Mouse (Mus musculus) forebrain, embryonic 10.5 days (tissue): ENCODE data around the gene Pgap3. TPM values are rescaled to one million over a fixed set of nuclear protein-coding genes. Genes with fewer than 3 reads are reported as not detected.

Experiments used
- DNase-seq: peaks from one replicate; pipeline ENCODE4 v3.0.0-alpha.2; 2017; ENCODE audit warnings: low spot score; ENCODE audit errors: extremely low spot score
- H3K27ac ChIP-seq: fragments of 300-500 bp; sonication (generic); 2 replicates; pipeline ENCODE4 v1.5.1; 2016; ENCODE audit warnings: mild to moderate bottlenecking
- H3K27me3 ChIP-seq: fragments of 300-500 bp; sonication (generic); 2 replicates; pipeline ENCODE4 v1.6.1; 2016; ENCODE audit warnings: mild to moderate bottlenecking; ENCODE audit not compliant: poor library complexity, severe bottlenecking
- H3K36me3 ChIP-seq: fragments of 300-500 bp; sonication (generic); replicated peaks from 2 replicates; pipeline ENCODE4 v1.6.1; 2016; ENCODE audit warnings: mild to moderate bottlenecking, moderate library complexity
- H3K4me1 ChIP-seq: fragments of 300-500 bp; sonication (generic); 2 replicates; pipeline ENCODE4 v1.6.1; 2016
- H3K4me3 ChIP-seq: fragments of 300-500 bp; sonication (generic); 2 replicates; pipeline ENCODE4 v1.5.1; 2016; ENCODE audit warnings: mild to moderate bottlenecking, moderate library complexity
- H3K9me3 ChIP-seq: fragments of 300-500 bp; sonication (generic); 2 replicates; pipeline ENCODE4 v1.6.1; 2016; ENCODE audit warnings: mild to moderate bottlenecking, moderate library complexity
- WGBS: fragments of 180-500 bp; shearing (Covaris S2); methylation state at CpG from one replicate; pipeline ENCODE4 v1.1.7; 2016; 5-methylcytosine and 5-hydroxymethylcytosine counted together
- polyA plus RNA-seq: library from polyadenylated mRNA; unstranded; fragments of >200 nt; fragmentation: Nextera tagmentation; extraction: Ambion mirVana; gene quantifications from 2 replicates; pipeline ENCODE4 v1.2.1, GENCODE M21; 2016

The Pgap3 gene
- polyA plus RNA-seq, result 10.0 and 10.1 TPM in 2 replicates

DNA sequence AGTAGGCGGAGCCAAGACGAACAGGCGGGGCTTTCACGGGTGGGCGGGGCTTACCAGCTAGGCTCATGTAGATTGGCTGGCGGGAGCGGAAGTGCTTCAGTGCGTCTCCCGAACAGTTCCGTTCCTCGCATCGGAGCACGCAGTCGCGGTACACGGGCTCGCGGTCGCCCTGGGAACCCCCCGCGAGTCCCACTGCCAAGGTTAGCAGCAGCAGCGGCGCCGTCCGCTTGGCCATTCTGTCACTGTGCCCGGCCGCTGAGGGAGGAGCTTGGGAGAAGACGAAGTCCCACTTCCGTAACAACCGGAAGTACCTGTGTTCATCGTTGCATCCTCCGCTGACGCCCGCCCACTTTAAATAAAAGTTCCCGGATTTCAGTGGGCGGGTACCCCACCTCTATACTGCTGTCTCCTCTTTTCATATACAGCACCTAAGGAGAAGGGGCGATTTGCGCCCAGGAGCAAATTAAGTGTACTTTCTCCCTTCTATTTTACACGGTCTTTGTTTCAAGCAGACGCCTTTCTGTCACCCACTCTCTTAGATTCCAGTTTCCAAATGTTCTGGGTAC lies at the start of gene Pgap3:
TSS of gene Pgap3 (minus strand) at position 330 of the 566 bp plus-strand sequence.
- peaks cover 14% of the 10 kb centered on the region; the same call in 1 of the 2 replicates for H3K27me3 ChIP-seq
- peak; percentile 91 for DNase-seq
- H3K4me1 ChIP-seq, result peaks cover 16% of the 10 kb centered on the region
- peak within 1 kb of the TSS; percentile 84 for H3K4me3 ChIP-seq
- no peaks in the 10 kb centered on the region for H3K36me3 ChIP-seq
- peak within 1 kb of the TSS; percentile 98 for H3K27ac ChIP-seq
- no peaks in the 10 kb centered on the region for H3K9me3 ChIP-seq
- WGBS, result 2% methylated on average over 40 of the region's 40 CpGs

GRCm38 (mm10) chr11:98449419-98449818 lies 49.1 kb upstream of the Pgap3 start:
- no peak for DNase-seq
- Histone ChIP-seq H3K9me3 (no peaks in the 10 kb centered on the region), H3K36me3 (no peaks in the 10 kb centered on the region), H3K4me1 (peaks cover 34% of the 10 kb centered on the region), H3K27me3 (peaks cover 81% of the 10 kb centered on the region), H3K27ac (no peak overlapping the region), H3K4me3 (no peak overlapping the region)
- 86% methylated on average over 3 of the region's 3 CpGs for WGBS

DNA sequence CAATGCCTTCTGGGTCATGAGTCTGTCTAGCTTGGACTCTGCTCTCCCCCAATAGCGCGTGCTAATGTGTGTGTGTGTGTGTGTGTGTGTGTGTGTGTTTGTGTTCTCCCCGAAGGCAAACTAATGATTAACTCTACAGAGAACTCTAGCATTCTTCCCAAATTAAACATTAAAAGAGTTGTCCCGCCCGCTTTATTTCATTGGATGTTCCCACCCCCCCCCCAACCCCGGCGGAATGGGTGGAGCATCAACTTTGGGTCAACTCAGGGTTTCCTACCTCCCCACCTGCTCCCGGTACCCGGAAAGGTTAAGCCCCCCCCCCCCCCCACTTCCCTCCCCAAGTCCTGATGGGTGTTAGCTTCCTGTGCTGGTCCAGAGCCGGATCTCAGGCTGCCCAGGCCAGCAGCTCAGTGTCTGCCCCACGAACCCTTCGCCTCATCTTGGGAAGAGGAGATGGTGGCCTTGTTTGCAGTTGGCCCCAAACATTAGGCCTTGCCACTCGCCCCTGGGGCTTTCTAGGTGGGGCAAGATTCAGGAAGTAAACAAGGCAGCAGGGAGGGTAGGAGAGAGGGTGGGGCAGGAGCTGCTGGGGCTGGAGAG lies 48.0 kb upstream of the Pgap3 start:
- H3K4me3 ChIP-seq, result peak overlapping the region; percentile 38; the same call in 1 of the 2 replicates
- H3K9me3 ChIP-seq, result no peaks in the 10 kb centered on the region
- DNase-seq, result no peak
- H3K27ac ChIP-seq, result no peak overlapping the region
- peaks cover 34% of the 10 kb centered on the region for H3K4me1 ChIP-seq
- peaks cover 79% of the 10 kb centered on the region for H3K27me3 ChIP-seq
- WGBS, result 36% methylated on average over 13 of the region's 13 CpGs
- no peaks in the 10 kb centered on the region for H3K36me3 ChIP-seq

DNA sequence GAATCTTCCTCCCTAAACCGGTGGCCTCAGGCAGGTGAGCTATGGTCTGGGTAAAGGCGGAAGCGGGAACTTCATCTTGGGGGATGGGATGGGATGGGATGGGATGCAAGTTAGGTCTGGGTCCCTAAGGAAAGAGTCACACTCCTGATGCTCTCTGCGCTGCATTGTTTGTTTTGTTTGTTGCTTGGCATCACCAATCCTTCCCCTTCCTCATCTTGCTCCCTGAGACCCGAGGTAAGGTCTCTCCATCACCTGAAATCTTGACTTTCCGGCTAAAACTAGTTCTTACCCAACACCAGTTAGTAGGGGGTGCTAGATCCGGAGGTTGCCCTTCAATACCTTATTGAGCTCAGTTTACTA lies 47.2 kb upstream of the Pgap3 start:
- 14% methylated on average over 7 of the region's 7 CpGs for WGBS
- Histone ChIP-seq H3K4me1 (peaks cover 34% of the 10 kb centered on the region), H3K36me3 (no peaks in the 10 kb centered on the region), H3K27ac (peak overlapping the region; percentile 53; the same call in 1 of the 2 replicates), H3K4me3 (peak overlapping the region; percentile 38), H3K9me3 (no peaks in the 10 kb centered on the region), H3K27me3 (peaks cover 74% of the 10 kb centered on the region)
- DNase-seq, result no peak

- H3K4me3 ChIP-seq, result peak overlapping the region; percentile 38
- peak overlapping the region; percentile 53; the same call in 1 of the 2 replicates for H3K27ac ChIP-seq
- H3K36me3 ChIP-seq, result no peaks in the 10 kb centered on the region
- no peaks in the 10 kb centered on the region for H3K9me3 ChIP-seq
- no peak for DNase-seq
- peaks cover 74% of the 10 kb centered on the region for H3K27me3 ChIP-seq
- WGBS, result 1% methylated on average over 32 of the region's 33 CpGs
- peaks cover 34% of the 10 kb centered on the region for H3K4me1 ChIP-seq
Observed at GRCm38 (mm10) chr11:98446562-98447474, 46.5 kb upstream of the Pgap3 start.

DNA sequence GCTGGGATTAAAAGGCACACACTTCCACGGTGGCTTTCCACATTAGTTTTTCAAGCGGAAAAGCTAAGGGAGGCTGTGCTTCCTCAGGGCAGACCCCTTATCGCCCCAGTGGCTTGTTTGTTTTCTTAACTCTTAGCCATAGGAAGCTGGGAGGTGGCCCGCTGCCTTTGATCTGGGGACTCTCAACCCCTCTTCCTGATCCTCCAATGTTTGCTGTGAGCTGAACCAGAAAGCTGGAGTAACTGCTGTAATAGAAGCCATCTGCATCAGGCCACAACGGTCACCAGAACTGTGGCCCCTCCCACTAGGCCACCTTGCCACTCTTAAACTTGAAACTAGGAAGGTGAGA lies 45.9 kb upstream of the Pgap3 start, which contains the start of gene Grb7:
TSS of gene Grb7 (plus strand) at position 182 of the 349 bp plus-strand sequence.
- Histone ChIP-seq H3K27ac (peak within 1 kb of the TSS; percentile 53; the same call in 1 of the 2 replicates), H3K36me3 (no peaks in the 10 kb centered on the region), H3K4me1 (peaks cover 34% of the 10 kb centered on the region), H3K4me3 (peak within 1 kb of the TSS; percentile 38), H3K27me3 (peaks cover 70% of the 10 kb centered on the region), H3K9me3 (no peaks in the 10 kb centered on the region)
- no peak for DNase-seq
- WGBS, result 10% methylated on average over 5 of the region's 5 CpGs

- Histone ChIP-seq H3K4me1 (peaks cover 34% of the 10 kb centered on the region), H3K4me3 (no peak overlapping the region)
- 67% methylated on average over 4 of the region's 4 CpGs for WGBS
Observed at GRCm38 (mm10) chr11:98445679-98446078, 45.4 kb upstream of the Pgap3 start.

DNA sequence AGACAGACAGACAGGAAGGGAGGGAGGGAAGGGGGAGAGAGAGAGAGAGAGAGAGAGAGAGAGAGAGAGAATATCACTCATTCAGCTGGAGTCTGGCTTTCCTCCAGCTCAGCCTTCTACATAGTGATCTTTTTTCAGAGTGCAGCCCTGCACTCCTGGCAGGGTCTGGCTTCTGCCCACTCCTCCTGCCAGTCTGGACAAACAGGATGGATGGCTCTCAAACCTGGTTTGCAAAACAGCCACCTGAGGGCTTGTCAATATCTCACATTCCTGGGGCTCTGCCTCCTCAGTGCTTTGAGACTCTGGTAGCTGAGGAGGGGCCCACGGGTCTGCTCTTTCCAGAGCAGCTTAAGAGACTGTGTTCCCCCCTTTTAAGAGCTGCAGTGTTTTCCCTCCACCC lies 44.9 kb upstream of the Pgap3 start:
- H3K36me3 ChIP-seq, result no peaks in the 10 kb centered on the region
- WGBS, result 60% methylated on average over 1 of the region's 1 CpGs
- no peak for DNase-seq
- peaks cover 34% of the 10 kb centered on the region for H3K4me1 ChIP-seq
- no peaks in the 10 kb centered on the region for H3K9me3 ChIP-seq
- no peak overlapping the region for H3K27ac ChIP-seq
- peaks cover 62% of the 10 kb centered on the region for H3K27me3 ChIP-seq
- H3K4me3 ChIP-seq, result no peak overlapping the region

More at GRCm38 (mm10) chr11:98445679-98446078, 45.4 kb upstream of the Pgap3 start:
- H3K36me3 ChIP-seq, result no peaks in the 10 kb centered on the region
- DNase-seq, result no peak
- H3K27ac ChIP-seq, result no peak overlapping the region
- H3K27me3 ChIP-seq, result peaks cover 65% of the 10 kb centered on the region
- no peaks in the 10 kb centered on the region for H3K9me3 ChIP-seq

GRCm38 (mm10) chr11:98443688-98444087 lies 43.4 kb upstream of the Pgap3 start:
- Histone ChIP-seq H3K9me3 (no peaks in the 10 kb centered on the region), H3K27me3 (peaks cover 47% of the 10 kb centered on the region), H3K27ac (no peak overlapping the region), H3K36me3 (no peaks in the 10 kb centered on the region), H3K4me1 (peaks cover 34% of the 10 kb centered on the region), H3K4me3 (no peak overlapping the region)
- 93% methylated on average over 1 of the region's 1 CpGs for WGBS
- no peak for DNase-seq

DNA sequence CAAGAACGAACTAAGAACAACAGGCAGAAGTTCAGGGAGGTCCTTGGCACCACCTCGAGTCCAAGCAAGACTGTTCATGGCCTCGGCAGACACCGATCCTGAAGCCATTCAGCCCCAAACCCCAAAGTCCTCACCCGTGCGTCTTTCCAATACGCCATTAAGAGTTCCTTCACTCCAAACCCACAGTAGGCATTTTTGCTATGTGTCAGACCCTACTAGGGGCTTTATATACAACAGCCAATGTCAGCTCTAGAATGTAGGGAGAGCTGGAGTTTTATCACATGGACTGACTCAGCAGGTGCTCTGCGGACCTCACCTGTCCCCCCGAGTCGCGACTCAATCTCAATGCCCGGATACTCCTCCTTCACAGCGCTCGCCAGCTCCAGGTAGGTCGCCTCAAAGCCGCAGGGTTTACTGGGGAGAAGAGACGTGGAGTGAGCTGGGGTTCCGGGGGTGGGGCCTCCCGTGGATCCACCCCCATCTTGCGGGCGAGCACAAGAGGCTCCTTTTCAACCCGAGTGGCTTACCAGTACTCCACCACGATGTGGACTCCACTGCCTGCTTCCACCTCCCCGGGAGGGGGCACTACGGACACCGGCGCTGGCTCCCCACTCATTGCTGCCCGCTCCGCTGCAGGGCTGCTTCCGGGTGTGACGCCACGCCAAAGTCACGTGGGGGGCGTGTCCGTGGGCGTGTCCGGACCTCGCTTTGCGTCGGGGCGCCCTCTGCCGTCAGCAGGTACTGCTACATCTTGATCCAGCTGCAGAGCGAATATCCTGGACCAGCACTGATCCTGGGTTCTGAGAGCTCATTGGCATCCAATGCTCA lies 38.3 kb upstream of the Pgap3 start, which contains the start of gene Mien1:
TSS of gene Mien1 (minus strand) at position 661 of the 828 bp plus-strand sequence.
- Histone ChIP-seq H3K4me3 (peak within 1 kb of the TSS; percentile 87), H3K9me3 (no peaks in the 10 kb centered on the region), H3K36me3 (peaks cover 40% of the 10 kb centered on the region), H3K27me3 (no peaks in the 10 kb centered on the region), H3K4me1 (peaks cover 11% of the 10 kb centered on the region), H3K27ac (peak within 1 kb of the TSS; percentile 84)
- WGBS, result 3% methylated on average over 43 of the region's 43 CpGs
- DNase-seq, result peak; percentile 98

GRCm38 (mm10) chr11:98437441-98437840 lies 37.2 kb upstream of the Pgap3 start:
- Histone ChIP-seq H3K36me3 (peaks cover 51% of the 10 kb centered on the region), H3K27ac (no peak overlapping the region), H3K9me3 (no peaks in the 10 kb centered on the region), H3K27me3 (no peaks in the 10 kb centered on the region), H3K4me1 (peaks cover 11% of the 10 kb centered on the region), H3K4me3 (peak overlapping the region; percentile 87)
- 92% methylated on average over 6 of the region's 6 CpGs for WGBS
- no peak for DNase-seq

- H3K4me1 ChIP-seq, result peaks cover 11% of the 10 kb centered on the region
- no peak for DNase-seq
- H3K27ac ChIP-seq, result no peak overlapping the region
- H3K36me3 ChIP-seq, result peaks cover 67% of the 10 kb centered on the region
- H3K27me3 ChIP-seq, result no peaks in the 10 kb centered on the region
- H3K9me3 ChIP-seq, result no peaks in the 10 kb centered on the region
- 91% methylated on average over 9 of the region's 9 CpGs for WGBS
- H3K4me3 ChIP-seq, result no peak overlapping the region
Observed at GRCm38 (mm10) chr11:98435723-98436122, 35.4 kb upstream of the Pgap3 start.
